Mouse (Mus musculus): ENCODE results near the gene Ssr2. TPM values are rescaled to one million over a fixed set of nuclear protein-coding genes. Genes with fewer than 3 reads are reported as not detected.

Gene Ssr2
- polyA plus RNA-seq, 1 experiment: 294 TPM

DNA sequence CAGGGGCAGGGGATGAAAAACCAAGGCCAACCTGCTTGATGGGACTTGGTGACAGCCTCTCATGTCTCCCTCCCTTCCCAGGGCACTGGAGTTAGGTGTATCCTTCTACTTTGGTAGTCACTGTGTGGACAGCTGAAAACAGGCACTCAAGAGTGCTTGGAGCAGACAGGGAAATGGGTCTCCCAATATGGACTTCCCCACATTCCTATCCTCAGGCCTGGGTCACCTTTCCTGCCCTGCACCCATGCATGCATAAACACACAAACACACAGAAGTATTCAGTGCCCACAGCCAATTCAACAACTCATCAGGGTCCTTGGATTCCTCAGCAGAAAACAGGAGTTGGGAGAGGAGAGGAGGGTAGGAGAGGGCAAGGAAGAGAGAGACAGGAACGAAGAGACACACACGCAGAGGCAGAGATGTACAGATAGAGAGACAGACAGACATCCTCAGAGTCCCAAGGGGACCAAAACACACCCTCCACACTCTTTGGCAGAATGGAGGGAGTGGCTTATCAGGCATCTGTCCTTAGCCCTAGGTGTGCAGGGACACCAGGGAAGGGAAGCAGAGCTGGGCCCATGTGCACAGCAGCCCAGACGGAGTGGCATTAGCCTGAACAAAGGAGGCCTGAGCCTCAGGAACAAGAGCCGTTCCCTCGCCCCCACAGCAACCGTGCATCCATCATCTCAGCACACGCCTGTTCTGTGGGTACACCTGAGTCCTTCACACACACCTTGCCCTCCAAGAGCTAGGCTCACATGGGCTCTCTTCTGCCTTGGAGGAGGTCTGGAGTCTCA, 46.3 kb upstream of the Ssr2 start:
- TF ChIP-seq POLR2AphosphoS2 (IDR thresholded peaks at IDR 0.05; ENCODE audit: insufficient read length, low read depth) (no peak), MAX (IDR thresholded peaks at IDR 0.05; ENCODE audit: low read depth) (no peak)
- peak overlapping the region; percentile 26 for H3K4me2 ChIP-seq (ENCODE audit: low read depth)
- no peaks in the 10 kb centered on the region for H3K36me3 ChIP-seq (ENCODE audit: control insufficient read depth, insufficient read depth)
- no peak overlapping the region for H3ac ChIP-seq (ENCODE audit: control insufficient read depth, insufficient read length)
- no peaks in the 10 kb centered on the region for H3K27me3 ChIP-seq (ENCODE audit: control insufficient read depth, insufficient read depth, insufficient read length)
- peak overlapping the region; percentile 97 for H3K4me3 ChIP-seq
- H3K79me2 ChIP-seq (ENCODE audit: control insufficient read depth, insufficient read depth): peaks cover 41% of the 10 kb centered on the region

DNA sequence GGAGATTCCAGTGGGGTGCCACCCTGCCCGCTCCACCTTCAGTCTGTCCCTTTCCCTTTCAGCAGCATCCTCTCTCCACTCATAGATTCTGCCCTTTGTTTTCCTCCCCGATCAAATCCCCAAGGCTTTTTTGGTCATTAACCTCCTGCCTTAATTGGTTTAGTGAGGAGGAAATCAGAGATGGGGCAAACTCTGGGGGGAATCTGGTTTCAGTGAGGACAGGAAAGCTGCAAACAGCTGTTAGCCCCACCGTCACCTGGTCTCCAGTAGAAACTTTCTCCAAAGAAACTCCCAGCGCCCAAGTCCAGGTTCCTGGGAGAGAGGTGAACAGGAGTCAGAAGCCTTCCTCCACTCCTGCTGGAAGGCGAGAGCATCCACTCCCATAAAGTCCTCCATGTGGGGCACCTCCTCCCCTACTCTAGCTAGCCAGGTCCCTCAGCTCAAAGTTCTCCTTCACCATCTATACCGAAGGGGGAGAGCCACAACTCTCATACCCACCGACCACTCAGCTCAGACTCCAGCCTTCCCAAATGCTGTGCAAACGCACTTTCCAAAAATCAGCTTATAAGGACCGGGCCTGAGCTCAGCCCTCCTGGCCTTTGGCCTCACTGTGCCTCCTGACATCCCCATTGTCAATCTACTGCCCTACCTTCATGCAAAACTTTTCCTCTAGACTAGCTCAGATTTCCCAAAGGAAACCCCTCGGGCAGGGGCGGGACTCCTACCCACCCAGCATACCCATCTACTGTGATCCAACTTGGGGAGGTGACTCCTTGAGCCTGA, 45.4 kb upstream of the Ssr2 start:
- no peaks in the 10 kb centered on the region for H3K36me3 ChIP-seq (ENCODE audit: control insufficient read depth, insufficient read depth)
- TF ChIP-seq TCF12 (IDR thresholded peaks at IDR 0.05; ENCODE audit: insufficient read depth, poor library complexity, severe bottlenecking) (no peak), MYOG (IDR thresholded peaks at IDR 0.05; ENCODE audit: control insufficient read depth in 1 of 3, insufficient read depth in 1 of 3, insufficient read length in 2 of 3, low read depth in 2 of 3) (no peak), POLR2AphosphoS2 (IDR thresholded peaks at IDR 0.05; ENCODE audit: insufficient read length, low read depth) (no peak), REST (IDR thresholded peaks at IDR 0.05; ENCODE audit: insufficient read depth, insufficient read length) (no peak), TCF3 (IDR thresholded peaks at IDR 0.05; ENCODE audit: insufficient read length, low read depth) (no peak)
- H3K4me2 ChIP-seq (ENCODE audit: low read depth): peak overlapping the region; percentile 92
- H3K4me3 ChIP-seq: peak overlapping the region; percentile 97
- H3K27me3 ChIP-seq (ENCODE audit: control insufficient read depth, insufficient read depth, insufficient read length): no peaks in the 10 kb centered on the region
- H3ac ChIP-seq (ENCODE audit: control insufficient read depth, insufficient read length): peak overlapping the region; percentile 72
- H3K79me2 ChIP-seq (ENCODE audit: control insufficient read depth, insufficient read depth): peaks cover 48% of the 10 kb centered on the region

DNA sequence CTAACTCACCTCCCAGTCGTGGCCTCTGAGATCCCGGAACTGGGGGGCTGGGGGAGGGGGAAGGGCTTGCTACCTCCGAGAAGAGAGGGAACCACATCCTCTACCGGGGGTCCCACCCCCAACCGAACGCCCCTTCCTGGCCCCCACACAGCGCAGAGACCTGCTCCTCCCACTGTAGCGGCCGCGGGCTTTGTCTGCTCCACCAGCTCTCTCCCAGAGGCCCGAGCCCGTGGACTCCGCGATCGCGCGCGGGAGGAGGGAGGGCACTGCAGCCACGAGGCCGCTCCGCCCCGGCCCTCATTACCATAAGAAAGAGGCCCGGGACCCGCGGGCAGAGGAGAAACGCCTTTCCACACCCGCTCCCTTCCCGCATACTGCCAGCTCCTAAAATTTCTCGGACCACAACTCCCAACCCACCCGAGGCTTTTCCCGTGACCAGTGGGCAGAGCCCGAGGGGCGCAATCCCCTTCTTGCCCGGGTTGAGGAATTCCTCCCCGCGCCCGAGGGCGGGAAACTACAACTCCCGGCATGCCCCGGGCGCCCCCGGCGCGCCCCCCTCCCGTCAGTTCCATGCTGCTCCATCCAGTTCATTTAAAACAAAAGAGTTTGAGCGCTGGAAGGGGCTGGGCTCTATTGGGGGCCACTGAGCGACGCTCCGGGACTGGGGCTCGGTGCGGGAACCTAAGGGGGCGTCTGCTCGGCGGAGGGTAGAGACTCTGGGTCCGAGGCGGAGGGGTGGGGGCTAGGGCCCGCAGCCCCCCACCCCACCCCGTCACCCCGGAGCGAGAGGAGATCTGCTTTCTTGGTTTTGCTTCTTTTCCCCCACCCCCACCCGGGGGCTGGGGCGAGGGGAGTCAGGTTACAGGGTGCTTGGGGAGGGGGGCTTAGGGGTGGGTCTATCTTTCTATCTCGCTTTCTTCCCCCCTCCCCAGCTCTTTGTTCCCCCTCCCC, 44.1 kb upstream of the Ssr2 start:
- no peak for TF ChIP-seq MYOD1 (IDR thresholded peaks at IDR 0.05; ENCODE audit: control insufficient read depth in 1 of 3, insufficient read length in 2 of 3, low read depth in 2 of 3)
- peak; percentile 64 for TF ChIP-seq POLR2A (IDR thresholded peaks at IDR 0.05; ENCODE audit: insufficient read length, low read depth)
- peak; percentile 31 for TF ChIP-seq POLR2AphosphoS2 (IDR thresholded peaks at IDR 0.05; ENCODE audit: insufficient read length, low read depth)
- peak overlapping the region; percentile 97 for H3K4me3 ChIP-seq
- H3K79me2 ChIP-seq (ENCODE audit: control insufficient read depth, insufficient read depth): peaks cover 45% of the 10 kb centered on the region
- H3K36me3 ChIP-seq (ENCODE audit: control insufficient read depth, insufficient read depth): no peaks in the 10 kb centered on the region
- H3ac ChIP-seq (ENCODE audit: control insufficient read depth, insufficient read length): peak overlapping the region; percentile 72
- peak overlapping the region; percentile 92 for H3K4me2 ChIP-seq (ENCODE audit: low read depth)
- H3K27me3 ChIP-seq (ENCODE audit: control insufficient read depth, insufficient read depth, insufficient read length): no peaks in the 10 kb centered on the region

- Histone ChIP-seq H3K4me2 (ENCODE audit: low read depth) (peak within 1 kb of the TSS; percentile 92), H3K27me3 (ENCODE audit: control insufficient read depth, insufficient read depth, insufficient read length) (no peaks in the 10 kb centered on the region), H3K36me3 (ENCODE audit: control insufficient read depth, insufficient read depth) (no peaks in the 10 kb centered on the region), H3ac (ENCODE audit: control insufficient read depth, insufficient read length) (peak within 1 kb of the TSS; percentile 72), H3K79me2 (ENCODE audit: control insufficient read depth, insufficient read depth) (peaks cover 45% of the 10 kb centered on the region), H3K4me3 (peak within 1 kb of the TSS; percentile 97)
- TF ChIP-seq SRF (IDR thresholded peaks at IDR 0.05; ENCODE audit: control insufficient read depth, insufficient read length, low read depth) (no peak), TCF3 (IDR thresholded peaks at IDR 0.05; ENCODE audit: insufficient read length, low read depth) (no peak)
Measured at GRCm38 (mm10) chr3:88532299-88532674, 43.4 kb upstream of the Ssr2 start, which contains the start of gene Mex3a. TSS of gene Mex3a (plus strand) at chr3:88532395.

- peak overlapping the region; percentile 87 for H3K4me2 ChIP-seq (ENCODE audit: low read depth)
- peak overlapping the region; percentile 72 for H3ac ChIP-seq (ENCODE audit: control insufficient read depth, insufficient read length)
- H3K79me2 ChIP-seq (ENCODE audit: control insufficient read depth, insufficient read depth): peaks cover 45% of the 10 kb centered on the region
- no peaks in the 10 kb centered on the region for H3K27me3 ChIP-seq (ENCODE audit: control insufficient read depth, insufficient read depth, insufficient read length)
- H3K36me3 ChIP-seq (ENCODE audit: control insufficient read depth, insufficient read depth): no peaks in the 10 kb centered on the region
- TF ChIP-seq USF1 (IDR thresholded peaks at IDR 0.05; ENCODE audit: low read depth) (no peak), POLR2AphosphoS2 (IDR thresholded peaks at IDR 0.05; ENCODE audit: insufficient read length, low read depth) (peak; percentile 53), POLR2A (IDR thresholded peaks at IDR 0.05; ENCODE audit: insufficient read length, low read depth) (peak; percentile 52)
- peak overlapping the region; percentile 97 for H3K4me3 ChIP-seq
Measured at GRCm38 (mm10) chr3:88532689-88533511, 42.8 kb upstream of the Ssr2 start.
